Mouse (Mus musculus) lung, embryonic 14.5 days (tissue): Measurements from ENCODE around the gene Camp. TPM values are rescaled to one million over a fixed set of nuclear protein-coding genes. Genes with fewer than 3 reads are reported as not detected.

Experiments used
- ATAC-seq: fragments of 200-750 bp; cut with Nextera tagmentation; 2 replicates; pipeline ENCODE4 v1.8.0; 2017; ENCODE audit warnings: mild to moderate bottlenecking, moderate TSS enrichment, moderate library complexity; ENCODE audit not compliant: insufficient read depth
- DNase-seq: peaks from one replicate; pipeline ENCODE4 v3.0.0-alpha.2; 2015
- H3K27ac ChIP-seq: fragments of 300-500 bp; sonication (generic); 2 replicates; pipeline ENCODE4 v1.5.1; 2014; ENCODE audit warnings: low read depth, mild to moderate bottlenecking, moderate library complexity
- H3K27me3 ChIP-seq: fragments of 300-500 bp; sonication (generic); 2 replicates; pipeline ENCODE4 v1.6.1; 2014; ENCODE audit warnings: low read length, control low read depth; ENCODE audit not compliant: insufficient read depth
- H3K36me3 ChIP-seq: fragments of 300-500 bp; sonication (generic); 2 replicates; pipeline ENCODE4 v1.6.1; 2014; ENCODE audit warnings: control low read depth; ENCODE audit not compliant: insufficient read depth
- H3K4me1 ChIP-seq: fragments of 300-500 bp; sonication (generic); 2 replicates; pipeline ENCODE4 v1.6.1; 2014; ENCODE audit warnings: antibody characterized with exemption, control low read depth; ENCODE audit not compliant: insufficient read depth
- H3K4me2 ChIP-seq: fragments of 300-500 bp; sonication (generic); 2 replicates; pipeline ENCODE4 v1.6.1; 2014; ENCODE audit warnings: mild to moderate bottlenecking
- H3K4me3 ChIP-seq: fragments of 300-500 bp; sonication (generic); 2 replicates; pipeline ENCODE4 v1.5.1; 2014; ENCODE audit warnings: low read depth, low read length
- H3K9ac ChIP-seq: fragments of 300-500 bp; sonication (generic); 2 replicates; pipeline ENCODE4 v1.6.1; 2014
- H3K9me3 ChIP-seq: fragments of 300-500 bp; sonication (generic); 2 replicates; pipeline ENCODE4 v1.6.1; 2016; ENCODE audit warnings: low read depth, low read length, control low read depth
- CTCF ChIP-seq: IDR thresholded peaks from 2 replicates; pipeline ENCODE4 v1.5.1; 2016; ENCODE audit warnings: antibody characterized with exemption, low read depth
- WGBS: fragments of 180-500 bp; shearing (Covaris S2); extraction: QIAGEN DNeasy Blood & Tissue Kit; methylation state at CpG from one replicate; pipeline ENCODE4 v1.1.7; 2014; 5-methylcytosine and 5-hydroxymethylcytosine counted together
- polyA plus RNA-seq: library from polyadenylated mRNA; unstranded; fragments of >200 nt; fragmentation: Nextera tagmentation; extraction: Ambion mirVana; gene quantifications from 2 replicates; pipeline ENCODE4 v1.2.1, GENCODE M21; 2014

The Camp gene
- 1.2 TPM in 1 of 2 replicates, not detected in the other for polyA plus RNA-seq

GRCm38 (mm10) chr9:109849312-109849758, at the start of gene Camp:
Gene Camp, minus strand, starts transcription at chr9:109849617.
- TF ChIP-seq CTCF, result no peak
- no peak within 1 kb of the TSS for H3K9ac ChIP-seq

GRCm38 (mm10) chr9:109898027-109898426, 48.6 kb upstream of the Camp start:
- Histone ChIP-seq H3K9ac (no peak overlapping the region), H3K27me3 (no peaks in the 10 kb centered on the region), H3K9me3 (no peaks in the 10 kb centered on the region), H3K27ac (no peak overlapping the region), H3K4me1 (no peaks in the 10 kb centered on the region), H3K4me3 (no peak overlapping the region), H3K36me3 (peaks cover 32% of the 10 kb centered on the region), H3K4me2 (no peak overlapping the region)
- DNase-seq, result no peak
- TF ChIP-seq CTCF, result no peak
- ATAC-seq, result no peak
- WGBS, result 32% methylated on average over 2 of the region's 2 CpGs

More at GRCm38 (mm10) chr9:109849312-109849758, at the start of gene Camp:
- no peak within 1 kb of the TSS for H3K4me3 ChIP-seq
- H3K4me1 ChIP-seq, result no peaks in the 10 kb centered on the region
- H3K36me3 ChIP-seq, result 0 out of 2 replicates have a peak, but pooled peaks cover 2% of the 10 kb centered on the region
- WGBS, result 39% methylated on average over 6 of the region's 6 CpGs
- no peak within 1 kb of the TSS for H3K4me2 ChIP-seq
- peak; percentile 88 for DNase-seq
- H3K9me3 ChIP-seq, result no peaks in the 10 kb centered on the region
- ATAC-seq, result peak; percentile 89
- H3K27me3 ChIP-seq, result no peaks in the 10 kb centered on the region
- H3K27ac ChIP-seq, result no peak within 1 kb of the TSS

GRCm38 (mm10) chr9:109896253-109897150, 47.1 kb upstream of the Camp start:
- H3K27ac ChIP-seq, result no peak overlapping the region
- no peak for TF ChIP-seq CTCF
- 81% methylated on average over 8 of the region's 8 CpGs for WGBS

GRCm38 (mm10) chr9:109895593-109895992, 46.2 kb upstream of the Camp start:
- DNase-seq, result no peak
- H3K4me3 ChIP-seq, result no peak overlapping the region
- ATAC-seq, result no peak
- TF ChIP-seq CTCF, result no peak
- H3K27me3 ChIP-seq, result no peaks in the 10 kb centered on the region
- no peak overlapping the region for H3K4me2 ChIP-seq
- no peak overlapping the region for H3K27ac ChIP-seq
- no peak overlapping the region for H3K9ac ChIP-seq
- H3K9me3 ChIP-seq, result no peaks in the 10 kb centered on the region
- no peaks in the 10 kb centered on the region for H3K4me1 ChIP-seq
- H3K36me3 ChIP-seq, result peaks cover 55% of the 10 kb centered on the region
- WGBS, result 69% methylated on average over 6 of the region's 6 CpGs

More at GRCm38 (mm10) chr9:109896253-109897150, 47.1 kb upstream of the Camp start:
- Histone ChIP-seq H3K9ac (no peak overlapping the region), H3K4me1 (no peaks in the 10 kb centered on the region), H3K9me3 (no peaks in the 10 kb centered on the region), H3K27me3 (no peaks in the 10 kb centered on the region), H3K4me2 (no peak overlapping the region), H3K36me3 (peaks cover 46% of the 10 kb centered on the region), H3K4me3 (no peak overlapping the region)
- DNase-seq, result no peak
- no peak for ATAC-seq

- H3K27ac ChIP-seq, result peak overlapping the region; percentile 63
- WGBS, result 15% methylated on average over 6 of the region's 6 CpGs
- H3K36me3 ChIP-seq, result peaks cover 66% of the 10 kb centered on the region
- H3K9me3 ChIP-seq, result no peaks in the 10 kb centered on the region
- no peak overlapping the region for H3K4me3 ChIP-seq
- H3K4me2 ChIP-seq, result no peak overlapping the region
- peak; percentile 86 for TF ChIP-seq CTCF
- ATAC-seq, result peak; percentile 85
- peak overlapping the region; percentile 0; the same call in 1 of the 2 replicates for H3K9ac ChIP-seq
- peak; percentile 92 for DNase-seq
- no peaks in the 10 kb centered on the region for H3K27me3 ChIP-seq
- no peaks in the 10 kb centered on the region for H3K4me1 ChIP-seq
These were observed 45.1 kb upstream of the Camp start for GRCm38 (mm10) chr9:109894413-109895090.

- no peak overlapping the region for H3K4me3 ChIP-seq
- H3K27me3 ChIP-seq, result no peaks in the 10 kb centered on the region
- no peak for ATAC-seq
- peaks cover 84% of the 10 kb centered on the region for H3K36me3 ChIP-seq
- WGBS, result 61% methylated on average over 5 of the region's 5 CpGs
- H3K9me3 ChIP-seq, result no peaks in the 10 kb centered on the region
- no peaks in the 10 kb centered on the region for H3K4me1 ChIP-seq
- peak; percentile 74 for TF ChIP-seq CTCF
- no peak overlapping the region for H3K4me2 ChIP-seq
- no peak overlapping the region for H3K27ac ChIP-seq
- peak; percentile 89 for DNase-seq
- no peak overlapping the region for H3K9ac ChIP-seq
These were observed 43.3 kb upstream of the Camp start for GRCm38 (mm10) chr9:109892651-109893250.
